Mouse (Mus musculus): ENCODE measurements around the gene Gm21762.
"Not testable (repeated sequence)": the region's sequence is repeated elsewhere in the genome, so short reads cannot be mapped to it uniquely, and the experiment has no call there.

Gene Gm21762

GRCm38 (mm10) chr13:120215847-120216246, at the start of gene Gm21762:
TSS of gene Gm21762 (minus strand) at chr13:120215947.
- not testable (repeated sequence) for DNase-seq

GRCm38 (mm10) chr13:120262870-120263269, 47.1 kb upstream of the Gm21762 start, which contains the start of gene AF067061:
TSS of gene AF067061 (plus strand) at chr13:120263114.
- DNase-seq = not testable (repeated sequence)

GRCm38 (mm10) chr13:120259718-120260117, 44.0 kb upstream of the Gm21762 start:
- DNase-seq = not testable (repeated sequence)

- not testable (repeated sequence) for DNase-seq
These were observed 43.3 kb upstream of the Gm21762 start for GRCm38 (mm10) chr13:120258817-120259658.

GRCm38 (mm10) chr13:120251208-120251924, 35.6 kb upstream of the Gm21762 start:
- not testable (repeated sequence) for DNase-seq

GRCm38 (mm10) chr13:120238811-120239210, 23.1 kb upstream of the Gm21762 start, which contains the start of gene Gm21731:
TSS of gene Gm21731 (plus strand) at chr13:120239111.
- DNase-seq = not testable (repeated sequence)

GRCm38 (mm10) chr13:120232447-120233049, 16.8 kb upstream of the Gm21762 start:
- not testable (repeated sequence) for DNase-seq

GRCm38 (mm10) chr13:120231798-120232197, 16.1 kb upstream of the Gm21762 start:
- not testable (repeated sequence) for DNase-seq

GRCm38 (mm10) chr13:120223012-120223659, 7.4 kb upstream of the Gm21762 start:
- DNase-seq = not testable (repeated sequence)

GRCm38 (mm10) chr13:120220922-120221321, 5.2 kb upstream of the Gm21762 start:
- DNase-seq = not testable (repeated sequence)

- DNase-seq = not testable (repeated sequence)
These were observed 19.4 kb downstream of the Gm21762 start for GRCm38 (mm10) chr13:120196189-120196821.

GRCm38 (mm10) chr13:120172133-120172532, 43.6 kb downstream of the Gm21762 start, which contains the start of gene Gm21818:
TSS of gene Gm21818 (plus strand) at chr13:120172433.
- DNase-seq = not testable (repeated sequence)

- not testable (repeated sequence) for DNase-seq
These were observed 47.4 kb downstream of the Gm21762 start for GRCm38 (mm10) chr13:120168301-120168700.

Data from liver (tissue).